Mouse (Mus musculus): ENCODE measurements around the gene Tmx2. TPM values are rescaled to one million over a fixed set of nuclear protein-coding genes. Genes with fewer than 3 reads are reported as not detected.
"Not testable (repeated sequence)": the region's sequence is repeated elsewhere in the genome, so short reads cannot be mapped to it uniquely, and the experiment has no call there.

Gene Tmx2
- total RNA-seq (2021) = 100 to 1,000 TPM; 109 to 113 TPM
- long read RNA-seq, experiment 1, transcript Tmx2-201 (8 exons, 1,977 nt) = major isoform, 319 of 337 reads
- long read RNA-seq, experiment 1, partial matches to known transcripts = 7 of 337 reads
- long read RNA-seq, experiment 1, other reads (novel, unspliced or antisense) = 7 of 337 reads
- long read RNA-seq, experiment 2, transcript Tmx2-202 (7 exons, 1,926 nt) = minor isoform, 5 of 279 reads
- long read RNA-seq, experiment 2, transcript Tmx2-201 (8 exons, 1,977 nt) = major isoform, 261 of 279 reads
- long read RNA-seq, experiment 2, partial matches to known transcripts = 2 of 279 reads
- long read RNA-seq, experiment 2, other reads (novel, unspliced or antisense) = 11 of 279 reads

- intact Hi-C loops (cut with DNase I) = loop anchor here (5.0 kb wide), 1 partner anchor 33 kb away; no protein-coding TSS in a partner anchor
- no peak for DNase-seq
Observed at GRCm38 (mm10) chr2:84679016-84679415, at the start of gene Tmx2. Gene Tmx2, minus strand, starts transcription at chr2:84679140.

GRCm38 (mm10) chr2:84728191-84728590 is 49.3 kb upstream of the Tmx2 start:
- intact Hi-C loops (cut with DNase I); DNase-seq: not testable (repeated sequence)

GRCm38 (mm10) chr2:84727172-84727858 is 48.4 kb upstream of the Tmx2 start, which contains the start of gene Clp1:
Gene Clp1, minus strand, starts transcription at chr2:84727350.
- intact Hi-C loops (cut with DNase I) = no loop called here
- DNase-seq = peak; percentile 94 to 95

- intact Hi-C loops (cut with DNase I) = no loop called here
- no peak for DNase-seq
Observed at GRCm38 (mm10) chr2:84726716-84727115, 47.8 kb upstream of the Tmx2 start.

GRCm38 (mm10) chr2:84725770-84726169 is 46.8 kb upstream of the Tmx2 start:
- DNase-seq = no peak
- intact Hi-C loops (cut with DNase I) = no loop called here

GRCm38 (mm10) chr2:84723856-84724255 is 44.9 kb upstream of the Tmx2 start:
- intact Hi-C loops (cut with DNase I) = no loop called here
- DNase-seq = no peak

GRCm38 (mm10) chr2:84721182-84721581 is 42.2 kb upstream of the Tmx2 start:
- no peak for DNase-seq
- intact Hi-C loops (cut with DNase I) = no loop called here

- intact Hi-C loops (cut with DNase I) = no loop called here
- DNase-seq = no peak
Observed at GRCm38 (mm10) chr2:84720718-84721117, 41.8 kb upstream of the Tmx2 start.

- intact Hi-C loops (cut with DNase I) = no loop called here
Observed at GRCm38 (mm10) chr2:84717357-84717756, 38.4 kb upstream of the Tmx2 start.

GRCm38 (mm10) chr2:84716423-84717355 is 37.7 kb upstream of the Tmx2 start:
- intact Hi-C loops (cut with DNase I) = no loop called here
- DNase-seq = no peak

More at GRCm38 (mm10) chr2:84717357-84717756, 38.4 kb upstream of the Tmx2 start:
- DNase-seq = no peak

- intact Hi-C loops (cut with DNase I) = no loop called here
- DNase-seq = peak; percentile 60 to 64
Observed at GRCm38 (mm10) chr2:84715562-84716361, 36.8 kb upstream of the Tmx2 start.

- intact Hi-C loops (cut with DNase I) = loop anchor here (5.0 kb wide), 1 partner anchor 38 kb away; the partner anchor contains the start of genes Gm28635, Med19 and Tmx2
- DNase-seq = peak; percentile 99
Observed at GRCm38 (mm10) chr2:84714811-84715561, 36.0 kb upstream of the Tmx2 start, which contains the start of gene Zdhhc5. Gene Zdhhc5, minus strand, starts transcription at chr2:84715180.

GRCm38 (mm10) chr2:84714422-84714810 is 35.5 kb upstream of the Tmx2 start:
- no peak for DNase-seq
- intact Hi-C loops (cut with DNase I) = loop anchor here (5.0 kb wide), 1 partner anchor 37 kb away; the partner anchor contains the start of genes Gm28635, Med19 and Tmx2

GRCm38 (mm10) chr2:84711898-84712297 is 33.0 kb upstream of the Tmx2 start:
- intact Hi-C loops (cut with DNase I) = loop anchor here (5.0 kb wide), 1 partner anchor 35 kb away; the partner anchor contains the start of genes Gm28635, Med19 and Tmx2
- DNase-seq = no peak

GRCm38 (mm10) chr2:84707523-84707922 is 28.6 kb upstream of the Tmx2 start:
- intact Hi-C loops (cut with DNase I) = no loop called here
- DNase-seq = no peak

- intact Hi-C loops (cut with DNase I) = no loop called here
- DNase-seq = no peak
Observed at GRCm38 (mm10) chr2:84705295-84705694, 26.4 kb upstream of the Tmx2 start.

- intact Hi-C loops (cut with DNase I) = no loop called here
- no peak for DNase-seq
Observed at GRCm38 (mm10) chr2:84704329-84704728, 25.4 kb upstream of the Tmx2 start.

GRCm38 (mm10) chr2:84703497-84703896 is 24.6 kb upstream of the Tmx2 start:
- intact Hi-C loops (cut with DNase I) = no loop called here
- DNase-seq = no peak
